In genomic region chr11:106194891-106195290, GRCm38 (mm10) we compare ENCODE assay signal across 31 mouse cellular contexts. TPM values are rescaled to one million over a fixed set of nuclear protein-coding genes. Genes with fewer than 3 reads are reported as not detected.
DNase-seq lines count a peak whose midpoint lies in the region; ATAC-seq and TF ChIP-seq lines count a peak whose summit lies in the region.
"Had no signal": no experiment of that assay in that cellular context is flagged by ENCODE, and none has a peak within 500 bp of the region (broad histone marks: within the 10 kb centered on the region; RNA-seq: fewer than 3 reads in every experiment).

No protein-coding gene starts in this region.

- peak overlapping the region; percentile 64 for H3K27ac ChIP-seq in heart, embryonic 13.5 days (replicated peaks)
- no peak overlapping the region for H3K27ac ChIP-seq in heart, embryonic 11.5 days (ENCODE audit: low read depth, low read length)
- 0 out of 2 replicates have a peak overlapping the region, but pooled peaks have one; percentile 26 for H3K27ac ChIP-seq in liver, embryonic 12.5 days
- no peak overlapping the region for H3K27ac ChIP-seq in liver, embryonic 11.5 days (ENCODE audit: low read depth, low read length)
- H3K27ac ChIP-seq in embryonic fibroblast, embryonic 13.5 days (ENCODE audit: insufficient read depth, low read length): peak overlapping the region; percentile 67; the same call in 1 of the 2 replicates
- H3K27ac ChIP-seq in midbrain, embryonic 14.5 days (replicated peaks; ENCODE audit: low read depth, low read length): no peak overlapping the region
- H3K27ac ChIP-seq: embryonic facial prominence, embryonic 13.5 days; left cerebral cortex, adult 2 months; midbrain, embryonic 15.5 days; neural tube, embryonic 13.5 days had no signal

- peaks cover 33% of the 10 kb centered on the region for H3K4me1 ChIP-seq in heart, embryonic 13.5 days
- 0 out of 2 replicates have a peak, but pooled peaks cover 6% of the 10 kb centered on the region for H3K4me1 ChIP-seq in heart, embryonic 11.5 days (ENCODE audit: control insufficient read depth, insufficient read depth, low read length)
- peaks cover 50% of the 10 kb centered on the region for H3K4me1 ChIP-seq in liver, embryonic 12.5 days
- peaks cover 16% of the 10 kb centered on the region for H3K4me1 ChIP-seq in liver, embryonic 11.5 days (replicated peaks; ENCODE audit: control insufficient read depth, insufficient read depth, low read length)
- H3K4me1 ChIP-seq in embryonic fibroblast, embryonic 13.5 days (ENCODE audit: control insufficient read depth, insufficient read depth, low read length): peaks cover 14% of the 10 kb centered on the region
- H3K4me1 ChIP-seq in midbrain, embryonic 14.5 days (ENCODE audit: control insufficient read depth, insufficient read depth, low read length): peaks cover 9% of the 10 kb centered on the region

- no peaks in the 10 kb centered on the region for H3K9me3 ChIP-seq in heart, embryonic 13.5 days
- H3K9me3 ChIP-seq in heart, embryonic 11.5 days (replicated peaks; ENCODE audit: control insufficient read depth, low read length): no peaks in the 10 kb centered on the region
- H3K9me3 ChIP-seq in liver, embryonic 12.5 days (replicated peaks): no peaks in the 10 kb centered on the region
- H3K9me3 ChIP-seq in liver, embryonic 11.5 days (ENCODE audit: control insufficient read depth, low read length): no peaks in the 10 kb centered on the region
- no peaks in the 10 kb centered on the region for H3K9me3 ChIP-seq in midbrain, embryonic 14.5 days (ENCODE audit: control insufficient read depth, low read length)
- H3K9me3 ChIP-seq: embryonic facial prominence, embryonic 13.5 days; midbrain, embryonic 15.5 days; neural tube, embryonic 13.5 days had no signal

- H3K4me3 ChIP-seq in heart, embryonic 13.5 days: no peak overlapping the region
- no peak overlapping the region for H3K4me3 ChIP-seq in heart, embryonic 11.5 days (ENCODE audit: low read depth, low read length)
- H3K4me3 ChIP-seq in liver, embryonic 12.5 days: no peak overlapping the region
- H3K4me3 ChIP-seq in liver, embryonic 11.5 days (ENCODE audit: low read depth, low read length): no peak overlapping the region
- no peak overlapping the region for H3K4me3 ChIP-seq in embryonic fibroblast, embryonic 13.5 days (ENCODE audit: insufficient read depth, low read length)
- H3K4me3 ChIP-seq in midbrain, embryonic 14.5 days (replicated peaks; ENCODE audit: low read depth, low read length): no peak overlapping the region
- H3K4me3 ChIP-seq: embryonic facial prominence, embryonic 13.5 days; left cerebral cortex, adult 2 months had no signal

- no peak overlapping the region for H3K4me2 ChIP-seq in heart, embryonic 13.5 days
- no peak overlapping the region for H3K4me2 ChIP-seq in heart, embryonic 11.5 days
- no peak overlapping the region for H3K4me2 ChIP-seq in liver, embryonic 12.5 days
- H3K4me2 ChIP-seq in liver, embryonic 11.5 days: no peak overlapping the region
- H3K4me2 ChIP-seq in midbrain, embryonic 14.5 days (ENCODE audit: low read length): no peak overlapping the region

- 89% methylated on average over 7 of the region's 7 CpGs for WGBS in heart, embryonic 13.5 days
- 87% methylated on average over 7 of the region's 7 CpGs for WGBS in heart, embryonic 11.5 days (ENCODE audit: insufficient replicate concordance)
- WGBS in liver, embryonic 12.5 days (ENCODE audit: insufficient replicate concordance): 87% methylated on average over 7 of the region's 7 CpGs
- 91% methylated on average over 7 of the region's 7 CpGs for WGBS in liver, embryonic 11.5 days
- WGBS in midbrain, embryonic 14.5 days: 94% methylated on average over 7 of the region's 7 CpGs

- no peak for ATAC-seq in heart, embryonic 13.5 days (ENCODE audit: extremely low read depth, insufficient number of reproducible peaks, low FRiP score, low TSS enrichment)
- no peak for ATAC-seq in heart, embryonic 11.5 days (replicated peaks; ENCODE audit: insufficient number of reproducible peaks, low FRiP score, low TSS enrichment)
- no peak for ATAC-seq in liver, embryonic 12.5 days
- ATAC-seq in liver, embryonic 11.5 days (replicated peaks; ENCODE audit: low FRiP score): no peak
- ATAC-seq in midbrain, embryonic 14.5 days (ENCODE audit: low FRiP score, low TSS enrichment): no peak
- ATAC-seq: forebrain, embryonic 14.5 days; inflammation-experienced regulatory T-cells, adult 6 months; midbrain, embryonic 15.5 days; Patski had no signal

- no peak for TF ChIP-seq CTCF in embryonic fibroblast, embryonic 13.5 days (IDR thresholded peaks at IDR 0.05; ENCODE audit: borderline replicate concordance, insufficient read depth, low read length)

- DNase-seq in liver, embryonic 11.5 days (ENCODE audit: low spot score): no peak
- DNase-seq in NIH3T3 (ENCODE audit: low read depth): peak; percentile 9
- no peak for DNase-seq in left cerebral cortex, adult 11 months (ENCODE audit: low spot score)
- no peak for DNase-seq in midbrain, embryonic 14.5 days
- DNase-seq: cerebellum, adult 11-12 months; cerebellum, postnatal 10 days; kidney, adult 18-20 months; kidney, postnatal 4 days; layer of hippocampus, adult 9-11 months; lung, postnatal 36 days; retina, postnatal 1 day; right cerebral cortex, postnatal 25 days; spleen, adult 18-20 months; thymus, adult 18-20 months; thymus, postnatal 4 days had no signal

- no peaks in the 10 kb centered on the region for H3K27me3 ChIP-seq in heart, embryonic 13.5 days (replicated peaks)
- no peaks in the 10 kb centered on the region for H3K27me3 ChIP-seq in heart, embryonic 11.5 days (ENCODE audit: control insufficient read depth, insufficient read depth, low read length)
- H3K27me3 ChIP-seq in liver, embryonic 12.5 days (replicated peaks): no peaks in the 10 kb centered on the region
- H3K27me3 ChIP-seq in liver, embryonic 11.5 days (replicated peaks; ENCODE audit: control insufficient read depth, insufficient read depth, low read length): no peaks in the 10 kb centered on the region
- no peaks in the 10 kb centered on the region for H3K27me3 ChIP-seq in midbrain, embryonic 14.5 days (ENCODE audit: control insufficient read depth, insufficient read depth, low read length)
- H3K27me3 ChIP-seq: embryonic facial prominence, embryonic 13.5 days; midbrain, embryonic 15.5 days; neural tube, embryonic 13.5 days; Patski had no signal

- no peak overlapping the region for H3K9ac ChIP-seq in heart, embryonic 13.5 days
- H3K9ac ChIP-seq in heart, embryonic 11.5 days (ENCODE audit: low read depth, low read length): no peak overlapping the region
- 0 out of 2 replicates have a peak overlapping the region, but pooled peaks have one; percentile 2 for H3K9ac ChIP-seq in liver, embryonic 12.5 days
- H3K9ac ChIP-seq in liver, embryonic 11.5 days (ENCODE audit: low read depth, low read length): no peak overlapping the region
- no peak overlapping the region for H3K9ac ChIP-seq in midbrain, embryonic 14.5 days (replicated peaks; ENCODE audit: low read length)
- H3K9ac ChIP-seq: midbrain, embryonic 15.5 days; neural tube, embryonic 13.5 days had no signal

- no peak for TF ChIP-seq POLR2A in embryonic fibroblast, embryonic 13.5 days (IDR thresholded peaks at IDR 0.05; ENCODE audit: low read depth, low read length)

- peaks cover 30% of the 10 kb centered on the region for H3K36me3 ChIP-seq in heart, embryonic 13.5 days
- peaks cover 7% of the 10 kb centered on the region; the same call in 1 of the 2 replicates for H3K36me3 ChIP-seq in heart, embryonic 11.5 days (ENCODE audit: control insufficient read depth, insufficient read depth, low read length)
- H3K36me3 ChIP-seq in liver, embryonic 12.5 days: peaks cover 38% of the 10 kb centered on the region
- peaks cover 14% of the 10 kb centered on the region; the same call in 1 of the 2 replicates for H3K36me3 ChIP-seq in liver, embryonic 11.5 days (ENCODE audit: control insufficient read depth, insufficient read depth, low read length)
- H3K36me3 ChIP-seq in midbrain, embryonic 14.5 days (ENCODE audit: control insufficient read depth, insufficient read depth, low read length): peaks cover 27% of the 10 kb centered on the region

RNA-seq across cellular contexts. Expression of gene Strada, which starts 7.1 kb away (rescaled TPM):
- 18.9 and 20.4 TPM in 2 replicates for polyA plus RNA-seq in heart, embryonic 13.5 days (2015; fragmentation: Nextera tagmentation; extraction: Ambion mirVana)
- 22.4 and 26.6 TPM in 2 replicates for polyA plus RNA-seq in heart, embryonic 11.5 days (2014; fragmentation: Nextera tagmentation; extraction: Ambion mirVana)
- polyA plus RNA-seq in liver, embryonic 12.5 days (2016; fragmentation: Nextera tagmentation; extraction: Ambion mirVana): 12.2 and 12.6 TPM in 2 replicates
- polyA plus RNA-seq in liver, embryonic 11.5 days (2014; fragmentation: Nextera tagmentation; extraction: Ambion mirVana): 22.0 and 24.3 TPM in 2 replicates
- polyA plus RNA-seq in embryonic fibroblast, embryonic 13.5 days (2011; ENCODE audit: insufficient read length, low read depth, missing spikeins): 22.4 and 24.0 TPM in 2 replicates
- polyA plus RNA-seq in midbrain, embryonic 14.5 days (2014; fragmentation: Nextera tagmentation; extraction: Ambion mirVana): 30.0 and 30.5 TPM in 2 replicates

RNA-seq across cellular contexts. Expression of gene Ccdc47, which starts 21.3 kb away (rescaled TPM):
- 79.6 and 81.5 TPM in 2 replicates for polyA plus RNA-seq in heart, embryonic 13.5 days (2015; fragmentation: Nextera tagmentation; extraction: Ambion mirVana)
- 58.9 and 91.1 TPM in 2 replicates for polyA plus RNA-seq in heart, embryonic 11.5 days (2014; fragmentation: Nextera tagmentation; extraction: Ambion mirVana)
- 53.9 and 56.6 TPM in 2 replicates for polyA plus RNA-seq in liver, embryonic 12.5 days (2016; fragmentation: Nextera tagmentation; extraction: Ambion mirVana)
- 73.3 and 76.0 TPM in 2 replicates for polyA plus RNA-seq in liver, embryonic 11.5 days (2014; fragmentation: Nextera tagmentation; extraction: Ambion mirVana)
- polyA plus RNA-seq in embryonic fibroblast, embryonic 13.5 days (2011; ENCODE audit: insufficient read length, low read depth, missing spikeins): 101 and 110 TPM in 2 replicates
- polyA plus RNA-seq in midbrain, embryonic 14.5 days (2014; fragmentation: Nextera tagmentation; extraction: Ambion mirVana): 48.7 and 87.5 TPM in 2 replicates

RNA-seq across cellular contexts. Expression of gene Ddx42, which starts 21.8 kb away (rescaled TPM):
- 43.5 and 46.7 TPM in 2 replicates for polyA plus RNA-seq in heart, embryonic 13.5 days (2015; fragmentation: Nextera tagmentation; extraction: Ambion mirVana)
- 45.3 and 58.3 TPM in 2 replicates for polyA plus RNA-seq in heart, embryonic 11.5 days (2014; fragmentation: Nextera tagmentation; extraction: Ambion mirVana)
- polyA plus RNA-seq in liver, embryonic 12.5 days (2016; fragmentation: Nextera tagmentation; extraction: Ambion mirVana): 42.3 and 42.6 TPM in 2 replicates
- 63.3 and 68.2 TPM in 2 replicates for polyA plus RNA-seq in liver, embryonic 11.5 days (2014; fragmentation: Nextera tagmentation; extraction: Ambion mirVana)
- polyA plus RNA-seq in embryonic fibroblast, embryonic 13.5 days (2011; ENCODE audit: insufficient read length, low read depth, missing spikeins): 55.0 and 58.3 TPM in 2 replicates
- polyA plus RNA-seq in midbrain, embryonic 14.5 days (2014; fragmentation: Nextera tagmentation; extraction: Ambion mirVana): 56.3 and 88.3 TPM in 2 replicates

RNA-seq across cellular contexts. Expression of gene Limd2, which starts 34.2 kb away (rescaled TPM):
- 119 TPM in 2 replicates for polyA plus RNA-seq in heart, embryonic 13.5 days (2015; fragmentation: Nextera tagmentation; extraction: Ambion mirVana)
- polyA plus RNA-seq in heart, embryonic 11.5 days (2014; fragmentation: Nextera tagmentation; extraction: Ambion mirVana): 145 and 151 TPM in 2 replicates
- 109 and 112 TPM in 2 replicates for polyA plus RNA-seq in liver, embryonic 12.5 days (2016; fragmentation: Nextera tagmentation; extraction: Ambion mirVana)
- polyA plus RNA-seq in liver, embryonic 11.5 days (2014; fragmentation: Nextera tagmentation; extraction: Ambion mirVana): 172 and 182 TPM in 2 replicates
- 67.2 and 70.6 TPM in 2 replicates for polyA plus RNA-seq in embryonic fibroblast, embryonic 13.5 days (2011; ENCODE audit: insufficient read length, low read depth, missing spikeins)
- 161 and 171 TPM in 2 replicates for polyA plus RNA-seq in midbrain, embryonic 14.5 days (2014; fragmentation: Nextera tagmentation; extraction: Ambion mirVana)

RNA-seq across cellular contexts. Expression of gene Gm10840, which starts 34.2 kb away (rescaled TPM):
- not detected in 2 replicates for polyA plus RNA-seq in heart, embryonic 13.5 days (2015; fragmentation: Nextera tagmentation; extraction: Ambion mirVana)
- polyA plus RNA-seq in heart, embryonic 11.5 days (2014; fragmentation: Nextera tagmentation; extraction: Ambion mirVana): not detected in 2 replicates
- polyA plus RNA-seq in liver, embryonic 12.5 days (2016; fragmentation: Nextera tagmentation; extraction: Ambion mirVana): not detected in 2 replicates
- polyA plus RNA-seq in liver, embryonic 11.5 days (2014; fragmentation: Nextera tagmentation; extraction: Ambion mirVana): not detected in 2 replicates
- polyA plus RNA-seq in embryonic fibroblast, embryonic 13.5 days (2011; ENCODE audit: insufficient read length, low read depth, missing spikeins): not detected in 2 replicates
- not detected in 2 replicates for polyA plus RNA-seq in midbrain, embryonic 14.5 days (2014; fragmentation: Nextera tagmentation; extraction: Ambion mirVana)
- polyA plus RNA-seq: cortical plate, adult 2 months; embryonic facial prominence, embryonic 13.5 days; forebrain, embryonic 14.5 days; heart, embryonic 14.5 days; hindbrain, embryonic 14.5 days; inflammation-experienced regulatory T-cells, adult 6 months; kidney, embryonic 16.5 days; liver, embryonic 14.5 days; neural tube, embryonic 13.5 days; Patski had no signal

Comparison
In these comparisons a context has a peak if more than half of its experiments do, and no peak if none do; other contexts are left out.
1. H3K27ac ChIP-seq: peak in heart, embryonic 13.5 days (single experiment), liver, embryonic 12.5 days (single experiment) and embryonic fibroblast, embryonic 13.5 days (single experiment); none in heart, embryonic 11.5 days (single experiment), liver, embryonic 11.5 days (single experiment) and midbrain, embryonic 14.5 days (single experiment).